Mouse (Mus musculus): ENCODE measurements around the gene Trex2.

DNA sequence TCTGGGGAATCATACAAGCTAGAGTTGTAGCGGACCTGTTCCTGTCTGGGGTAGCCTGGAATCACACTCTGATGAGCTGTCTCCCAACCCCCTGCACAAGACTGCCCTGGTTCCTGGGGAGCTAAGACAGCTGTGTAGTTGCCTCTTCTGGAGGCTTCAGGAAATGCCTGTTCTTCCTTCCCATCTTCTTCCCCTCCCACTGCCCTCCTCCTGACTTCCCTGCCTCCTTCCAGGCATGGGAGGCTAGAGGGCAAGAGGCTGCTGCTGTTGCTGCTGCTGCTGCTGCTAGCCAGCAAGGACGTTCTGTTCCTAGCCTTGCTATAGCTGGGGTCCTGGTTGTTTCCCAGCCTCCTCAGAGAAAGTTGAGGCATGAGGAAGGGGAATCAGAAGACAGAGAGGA, 45.2 kb upstream of the Trex2 start:
- TF ChIP-seq SRF (IDR thresholded peaks at IDR 0.05; ENCODE audit: control insufficient read depth, insufficient read length, low read depth) (no peak), POLR2A (IDR thresholded peaks at IDR 0.05; ENCODE audit: insufficient read length, low read depth) (peak; percentile 56), MAX (IDR thresholded peaks at IDR 0.05; ENCODE audit: low read depth) (no peak)
